Mouse (Mus musculus): ENCODE data around the gene Ppard. TPM values are rescaled to one million over a fixed set of nuclear protein-coding genes. Genes with fewer than 3 reads are reported as not detected.

Gene Ppard
- polyA plus RNA-seq, 1 experiment from 2014 or later, result 2.8 TPM

GRCm38 (mm10) chr17:28224615-28225014 is 7.9 kb upstream of the Ppard start:
- no peak overlapping the region for H3K27ac ChIP-seq (ENCODE audit: low read depth)
- no peak overlapping the region for H3K4me2 ChIP-seq
- no peaks in the 10 kb centered on the region for H3K27me3 ChIP-seq (ENCODE audit: insufficient read depth, low read length)
- ATAC-seq (ENCODE audit: insufficient read depth) (no peak), DNase-seq (no peak)
- H3K9ac ChIP-seq, result no peak overlapping the region
- 85% methylated on average over 10 of the region's 10 CpGs for WGBS
- TF ChIP-seq CTCF (IDR thresholded peaks at IDR 0.05; ENCODE audit: low read depth), result no peak
- no peaks in the 10 kb centered on the region for H3K36me3 ChIP-seq (ENCODE audit: insufficient read depth)
- 0 out of 2 replicates have a peak, but pooled peaks cover 5% of the 10 kb centered on the region for H3K4me1 ChIP-seq (ENCODE audit: insufficient read depth)
- no peaks in the 10 kb centered on the region for H3K9me3 ChIP-seq (ENCODE audit: low read depth, low read length)
- H3K4me3 ChIP-seq (ENCODE audit: low read depth, low read length), result no peak overlapping the region

- no peaks in the 10 kb centered on the region for H3K27me3 ChIP-seq (ENCODE audit: insufficient read depth, low read length)
- H3K4me2 ChIP-seq, result peak overlapping the region; percentile 59
- ATAC-seq (ENCODE audit: insufficient read depth), result peak; percentile 45
- H3K4me3 ChIP-seq (ENCODE audit: low read depth, low read length), result peak overlapping the region; percentile 24
- no peaks in the 10 kb centered on the region for H3K36me3 ChIP-seq (ENCODE audit: insufficient read depth)
- no peak overlapping the region for H3K27ac ChIP-seq (ENCODE audit: low read depth)
- H3K9ac ChIP-seq, result peak overlapping the region; percentile 24; the same call in 1 of the 2 replicates
- peak; percentile 100 for TF ChIP-seq CTCF (IDR thresholded peaks at IDR 0.05; ENCODE audit: low read depth)
- peak; percentile 95 for DNase-seq
- H3K4me1 ChIP-seq (ENCODE audit: insufficient read depth), result 0 out of 2 replicates have a peak, but pooled peaks cover 5% of the 10 kb centered on the region
- WGBS, result 2% methylated on average over 21 of the region's 21 CpGs
- no peaks in the 10 kb centered on the region for H3K9me3 ChIP-seq (ENCODE audit: low read depth, low read length)
These were observed 6.5 kb upstream of the Ppard start for GRCm38 (mm10) chr17:28226014-28226413.

GRCm38 (mm10) chr17:28230486-28230885 is 2.0 kb upstream of the Ppard start:
- H3K36me3 ChIP-seq (ENCODE audit: insufficient read depth), result no peaks in the 10 kb centered on the region
- no peak for ATAC-seq (ENCODE audit: insufficient read depth)
- no peak overlapping the region for H3K27ac ChIP-seq (ENCODE audit: low read depth)
- H3K4me2 ChIP-seq, result no peak overlapping the region
- H3K4me3 ChIP-seq (ENCODE audit: low read depth, low read length), result no peak overlapping the region
- H3K27me3 ChIP-seq (ENCODE audit: insufficient read depth, low read length), result no peaks in the 10 kb centered on the region
- H3K9ac ChIP-seq, result no peak overlapping the region
- no peaks in the 10 kb centered on the region for H3K9me3 ChIP-seq (ENCODE audit: low read depth, low read length)
- no peak for TF ChIP-seq CTCF (IDR thresholded peaks at IDR 0.05; ENCODE audit: low read depth)
- 0 out of 2 replicates have a peak, but pooled peaks cover 3% of the 10 kb centered on the region for H3K4me1 ChIP-seq (ENCODE audit: insufficient read depth)
- no peak for DNase-seq
- 69% methylated on average over 6 of the region's 6 CpGs for WGBS

DNA sequence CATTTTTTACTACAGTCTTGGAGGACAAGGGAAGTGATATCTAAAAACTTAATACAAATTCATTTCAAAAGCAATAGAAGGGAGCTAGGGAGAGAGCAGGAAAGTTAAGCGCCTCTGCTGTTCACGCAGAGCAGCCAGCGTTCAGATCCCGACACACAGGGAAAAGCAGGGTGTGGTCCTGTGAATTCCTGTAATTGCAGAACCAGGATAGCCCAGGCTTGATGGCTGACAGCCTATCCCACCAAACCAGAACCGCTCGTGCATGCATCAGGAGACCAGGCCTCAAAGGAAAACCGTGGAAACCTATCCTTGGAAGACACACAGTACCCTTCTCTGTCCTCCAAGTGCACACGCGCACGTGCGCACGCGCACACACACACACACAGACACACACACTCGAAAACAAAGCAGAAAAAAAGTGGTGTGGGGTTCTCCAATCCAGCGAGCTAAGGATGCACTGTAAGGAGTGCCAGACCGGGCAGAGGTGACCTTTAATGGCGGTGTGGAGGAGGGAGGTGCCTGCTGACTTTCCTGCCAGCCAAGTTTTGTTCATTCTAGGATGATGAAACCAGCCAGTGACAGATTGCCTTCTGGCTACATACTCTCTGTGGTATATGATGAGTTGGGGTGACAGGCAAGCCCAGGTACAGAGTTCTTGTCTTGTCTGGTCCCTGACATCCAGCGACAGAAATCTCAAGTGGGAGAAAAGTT is 1.3 kb upstream of the Ppard start:
- Histone ChIP-seq H3K27ac (ENCODE audit: low read depth) (no peak overlapping the region), H3K9ac (no peak overlapping the region), H3K4me1 (ENCODE audit: insufficient read depth) (0 out of 2 replicates have a peak, but pooled peaks cover 3% of the 10 kb centered on the region), H3K4me3 (ENCODE audit: low read depth, low read length) (no peak overlapping the region), H3K4me2 (no peak overlapping the region), H3K27me3 (ENCODE audit: insufficient read depth, low read length) (no peaks in the 10 kb centered on the region), H3K36me3 (ENCODE audit: insufficient read depth) (no peaks in the 10 kb centered on the region), H3K9me3 (ENCODE audit: low read depth, low read length) (no peaks in the 10 kb centered on the region)
- ATAC-seq (ENCODE audit: insufficient read depth), result no peak
- DNase-seq, result no peak
- 81% methylated on average over 18 of the region's 18 CpGs for WGBS
- no peak for TF ChIP-seq CTCF (IDR thresholded peaks at IDR 0.05; ENCODE audit: low read depth)

DNA sequence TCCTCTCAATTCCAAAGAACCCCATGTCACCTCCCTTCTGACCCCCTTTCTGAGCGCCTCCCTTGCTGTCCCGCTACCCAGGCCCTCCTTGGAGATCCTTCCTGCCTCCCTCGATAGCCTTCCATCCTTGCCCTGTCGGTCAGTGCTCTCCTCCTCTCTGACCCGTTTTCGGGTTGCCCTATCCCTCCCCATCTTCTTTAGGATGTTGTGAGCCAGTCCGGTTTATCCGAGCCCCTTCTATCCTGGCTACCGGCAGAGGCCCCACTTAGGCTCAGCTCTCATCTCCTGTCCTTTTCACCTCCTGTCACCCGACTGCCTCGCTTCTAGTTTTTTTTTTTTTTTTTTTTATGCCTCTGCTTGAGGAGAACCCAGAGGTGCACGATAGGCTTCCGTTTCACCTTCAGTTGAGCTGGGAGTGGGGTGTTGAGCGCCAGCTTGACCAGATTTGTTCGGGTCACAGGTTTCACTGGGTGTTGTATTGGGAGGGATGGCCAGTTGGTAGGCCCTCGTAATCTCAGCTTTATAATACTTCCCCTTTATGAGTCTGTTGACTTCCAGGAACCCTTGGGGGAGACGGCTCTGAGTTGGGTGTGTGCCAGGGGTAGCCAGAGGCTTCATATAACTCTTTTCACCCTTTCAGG is 711 bp downstream of the Ppard start:
- no peak for TF ChIP-seq CTCF (IDR thresholded peaks at IDR 0.05; ENCODE audit: low read depth)
- Histone ChIP-seq H3K9me3 (ENCODE audit: low read depth, low read length) (no peaks in the 10 kb centered on the region), H3K9ac (peak overlapping the region; percentile 93), H3K4me3 (ENCODE audit: low read depth, low read length) (peak overlapping the region; percentile 82), H3K36me3 (ENCODE audit: insufficient read depth) (peaks cover 8% of the 10 kb centered on the region; the same call in 1 of the 2 replicates), H3K4me1 (ENCODE audit: insufficient read depth) (0 out of 2 replicates have a peak, but pooled peaks cover 3% of the 10 kb centered on the region), H3K27ac (ENCODE audit: low read depth) (peak overlapping the region; percentile 86), H3K4me2 (peak overlapping the region; percentile 72), H3K27me3 (ENCODE audit: insufficient read depth, low read length) (no peaks in the 10 kb centered on the region)
- ATAC-seq (ENCODE audit: insufficient read depth) (peak; percentile 32), DNase-seq (peak; percentile 60)
- 2% methylated on average over 17 of the region's 17 CpGs for WGBS

GRCm38 (mm10) chr17:28234641-28235040 is 2.1 kb downstream of the Ppard start:
- Histone ChIP-seq H3K4me2 (no peak overlapping the region), H3K4me1 (ENCODE audit: insufficient read depth) (0 out of 2 replicates have a peak, but pooled peaks cover 3% of the 10 kb centered on the region), H3K4me3 (ENCODE audit: low read depth, low read length) (no peak overlapping the region), H3K9me3 (ENCODE audit: low read depth, low read length) (no peaks in the 10 kb centered on the region), H3K27ac (ENCODE audit: low read depth) (no peak overlapping the region), H3K36me3 (ENCODE audit: insufficient read depth) (peaks cover 14% of the 10 kb centered on the region; the same call in 1 of the 2 replicates), H3K27me3 (ENCODE audit: insufficient read depth, low read length) (no peaks in the 10 kb centered on the region), H3K9ac (no peak overlapping the region)
- ATAC-seq (ENCODE audit: insufficient read depth), result no peak
- TF ChIP-seq CTCF (IDR thresholded peaks at IDR 0.05; ENCODE audit: low read depth), result no peak
- DNase-seq, result no peak
- 84% methylated on average over 5 of the region's 5 CpGs for WGBS

DNA sequence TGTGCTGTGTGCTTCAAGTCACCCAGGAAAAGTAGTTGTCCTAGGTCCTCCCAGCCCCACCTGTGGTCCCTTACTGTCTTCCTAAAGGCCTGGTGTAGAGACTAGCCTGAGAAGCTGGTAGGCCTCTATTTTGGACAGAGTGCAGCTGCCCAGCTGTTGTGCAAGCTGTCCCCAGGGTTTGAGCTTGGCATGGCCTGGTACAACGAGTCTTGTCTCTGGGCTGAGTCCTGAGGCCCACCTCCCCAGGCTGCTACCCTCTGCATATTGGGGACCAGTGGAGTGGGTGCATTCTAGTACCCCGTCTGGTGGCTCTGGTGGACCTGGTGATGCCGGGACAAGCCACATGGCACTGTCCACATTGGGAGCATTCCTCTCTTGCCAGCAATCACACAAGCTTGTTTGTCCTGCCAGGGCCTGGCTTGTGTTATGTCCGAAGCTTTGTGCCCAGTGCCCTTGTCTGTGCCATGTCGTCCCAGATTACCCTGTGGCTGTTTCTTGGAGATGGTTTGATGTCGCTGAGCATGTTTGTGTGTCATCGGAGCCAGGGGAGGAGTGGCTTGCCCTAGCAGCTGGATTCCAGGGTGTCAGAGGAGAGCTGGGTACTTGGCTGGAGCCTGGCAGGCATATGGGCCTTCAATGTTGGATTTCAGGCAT is 3.6 kb downstream of the Ppard start:
- H3K36me3 ChIP-seq (ENCODE audit: insufficient read depth), result peaks cover 25% of the 10 kb centered on the region
- H3K4me2 ChIP-seq, result no peak overlapping the region
- TF ChIP-seq CTCF (IDR thresholded peaks at IDR 0.05; ENCODE audit: low read depth), result no peak
- DNase-seq (no peak), ATAC-seq (ENCODE audit: insufficient read depth) (no peak)
- no peaks in the 10 kb centered on the region for H3K27me3 ChIP-seq (ENCODE audit: insufficient read depth, low read length)
- no peak overlapping the region for H3K4me3 ChIP-seq (ENCODE audit: low read depth, low read length)
- no peak overlapping the region for H3K27ac ChIP-seq (ENCODE audit: low read depth)
- 77% methylated on average over 7 of the region's 7 CpGs for WGBS
- H3K4me1 ChIP-seq (ENCODE audit: insufficient read depth), result 0 out of 2 replicates have a peak, but pooled peaks cover 3% of the 10 kb centered on the region
- H3K9ac ChIP-seq, result no peak overlapping the region
- no peaks in the 10 kb centered on the region for H3K9me3 ChIP-seq (ENCODE audit: low read depth, low read length)

Measured in lung, embryonic 14.5 days (tissue).